ENCODE assay signal across 8 mouse cellular contexts in the genomic region with DNA sequence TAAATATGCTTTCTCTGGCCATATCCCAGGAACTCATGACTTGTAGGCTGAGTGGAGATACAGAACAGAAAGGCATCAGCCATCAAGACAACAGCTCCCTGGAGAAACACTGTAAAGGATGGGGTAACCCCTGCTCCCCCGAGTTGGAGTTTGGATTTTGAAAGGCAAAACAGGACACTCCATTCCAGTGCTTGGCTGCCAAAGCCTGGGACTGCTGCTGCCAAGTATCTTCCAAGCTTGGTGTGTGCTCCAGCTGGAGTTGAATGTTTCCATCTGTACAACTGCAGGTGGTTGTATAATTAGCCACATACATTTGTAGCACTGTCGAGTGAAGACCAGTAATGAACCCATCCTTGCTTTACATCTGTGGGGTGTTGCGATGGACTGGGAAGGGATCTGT.
A peak's percentile ranks its signal among the peaks of the same experiment; 100 is the strongest.
DNase-seq lines count a peak whose midpoint lies in the region; ATAC-seq lines count a peak whose summit lies in the region.

No protein-coding gene starts in this region.

- no peaks in the 10 kb centered on the region for H3K4me1 ChIP-seq in kidney, embryonic 16.5 days (ENCODE audit: insufficient read depth, low read length)
- H3K4me1 ChIP-seq in heart, embryonic 15.5 days (replicated peaks) = no peaks in the 10 kb centered on the region

- 75% methylated on average over 3 of the region's 3 CpGs for WGBS in kidney, embryonic 16.5 days
- WGBS in heart, embryonic 15.5 days = 58% methylated on average over 3 of the region's 3 CpGs

- peak; percentile 70; the same call in 1 of the 2 replicates for ATAC-seq in kidney, embryonic 16.5 days (ENCODE audit: low FRiP score, low TSS enrichment)
- peak; percentile 22 for ATAC-seq in heart, embryonic 15.5 days (replicated peaks; ENCODE audit: insufficient number of reproducible peaks, insufficient read depth, low FRiP score, low read depth)

- no peak for DNase-seq in kidney, adult 18-20 months
- DNase-seq in cerebellum, adult 9-11 months = peak; percentile 30
- peak; percentile 56 to 81 for DNase-seq in left cerebral cortex, adult 9 months (ENCODE audit: low spot score in 2 of 2)
- DNase-seq in telencephalon, adult 2 months (ENCODE audit: low read depth, low spot score) = peak; percentile 87
- DNase-seq in thymus, postnatal 36 days = no peak
- DNase-seq in Muller cell, postnatal 12 days (ENCODE audit: inconsistent ontology term) = no peak

- no peaks in the 10 kb centered on the region for H3K9me3 ChIP-seq in kidney, embryonic 16.5 days (ENCODE audit: low read length)
- H3K9me3 ChIP-seq in heart, embryonic 15.5 days (replicated peaks) = no peaks in the 10 kb centered on the region

- no peaks in the 10 kb centered on the region for H3K36me3 ChIP-seq in kidney, embryonic 16.5 days (ENCODE audit: insufficient read depth, low read length)
- H3K36me3 ChIP-seq in heart, embryonic 15.5 days = no peaks in the 10 kb centered on the region

- no peak overlapping the region for H3K4me3 ChIP-seq in kidney, embryonic 16.5 days (ENCODE audit: low read length)
- no peak overlapping the region for H3K4me3 ChIP-seq in heart, embryonic 15.5 days

- H3K9ac ChIP-seq in kidney, embryonic 16.5 days (replicated peaks; ENCODE audit: low read length) = no peak overlapping the region
- no peak overlapping the region for H3K9ac ChIP-seq in heart, embryonic 15.5 days

- H3K4me2 ChIP-seq in kidney, embryonic 16.5 days (replicated peaks; ENCODE audit: low read depth, low read length) = no peak overlapping the region
- no peak overlapping the region for H3K4me2 ChIP-seq in heart, embryonic 15.5 days

- H3K27ac ChIP-seq in kidney, embryonic 16.5 days (ENCODE audit: low read length) = no peak overlapping the region
- no peak overlapping the region for H3K27ac ChIP-seq in heart, embryonic 15.5 days

- no peaks in the 10 kb centered on the region for H3K27me3 ChIP-seq in kidney, embryonic 16.5 days (ENCODE audit: insufficient read depth, low read length)
- H3K27me3 ChIP-seq in heart, embryonic 15.5 days = no peaks in the 10 kb centered on the region

Comparison
In these comparisons a context has a peak if more than half of its experiments do, and no peak if none do; other contexts are left out.
1. DNase-seq: peak in cerebellum, adult 9-11 months (single experiment), left cerebral cortex, adult 9 months (2 of 2) and telencephalon, adult 2 months (single experiment); none in kidney, adult 18-20 months (single experiment), thymus, postnatal 36 days (0 of 2) and Muller cell, postnatal 12 days (single experiment).